7 mouse cellular contexts compared by ENCODE assay signal in genomic region chr11:116101931-116102381, GRCm38 (mm10). TPM values are rescaled to one million over a fixed set of nuclear protein-coding genes. Genes with fewer than 3 reads are reported as not detected.
DNase-seq lines count a peak whose midpoint lies in the region; ATAC-seq and TF ChIP-seq lines count a peak whose summit lies in the region.

No protein-coding gene starts in this region.

- peak; percentile 81 to 91 for DNase-seq in heart, adult 18-20 months
- peak; percentile 75 for DNase-seq in kidney, adult 18-20 months
- no peak for DNase-seq in lung, postnatal 0 days (ENCODE audit: low spot score)
- DNase-seq in cerebellum, postnatal 36 days = no peak
- no peak for DNase-seq in thymus, postnatal 4 days

- no peaks in the 10 kb centered on the region for H3K9me3 ChIP-seq in ES-Bruce4 (replicated peaks; ENCODE audit: control insufficient read depth, insufficient read depth, low read length, poor library complexity, severe bottlenecking)
- H3K9me3 ChIP-seq in lung, postnatal 0 days (ENCODE audit: low read length) = no peaks in the 10 kb centered on the region

- H3K36me3 ChIP-seq in ES-Bruce4 (ENCODE audit: control insufficient read depth, insufficient read depth, low read length, poor library complexity, severe bottlenecking) = no peaks in the 10 kb centered on the region
- 0 out of 2 replicates have a peak, but pooled peaks cover 6% of the 10 kb centered on the region for H3K36me3 ChIP-seq in lung, postnatal 0 days (ENCODE audit: insufficient read depth, low read length)

- peak; percentile 42 for ATAC-seq in lung, postnatal 0 days

- H3K4me2 ChIP-seq in lung, postnatal 0 days (replicated peaks; ENCODE audit: low read depth, low read length) = no peak overlapping the region; the same call in 1 of the 2 replicates

- H3K4me3 ChIP-seq in ES-Bruce4 (ENCODE audit: low read depth, low read length) = no peak overlapping the region
- no peak overlapping the region for H3K4me3 ChIP-seq in bone marrow, adult 2 months (replicated peaks; ENCODE audit: control insufficient read depth, low read depth, low read length)
- H3K4me3 ChIP-seq in lung, postnatal 0 days (ENCODE audit: low read depth, low read length) = no peak overlapping the region

- TF ChIP-seq EP300 in ES-Bruce4 (IDR thresholded peaks at IDR 0.05; ENCODE audit: insufficient read depth, low read depth, low read length) = 0 out of 2 replicates have a peak, but pooled peaks have one; percentile 35
- TF ChIP-seq EP300 in lung, postnatal 0 days (IDR thresholded peaks at IDR 0.05) = no peak

- no peak for TF ChIP-seq CTCF in ES-Bruce4 (IDR thresholded peaks at IDR 0.05; ENCODE audit: low read depth, low read length)
- TF ChIP-seq CTCF in bone marrow, adult 2 months (IDR thresholded peaks at IDR 0.05; ENCODE audit: control insufficient read depth, insufficient read depth, low read length) = no peak
- peak; percentile 17 for TF ChIP-seq CTCF in lung, postnatal 0 days (IDR thresholded peaks at IDR 0.05)

- 32% methylated on average over 11 of the region's 11 CpGs for WGBS in bone marrow, adult 2 months
- WGBS in lung, postnatal 0 days = 13% methylated on average over 11 of the region's 11 CpGs

- H3K9ac ChIP-seq in ES-Bruce4 (ENCODE audit: low read depth, poor library complexity, severe bottlenecking) = peak overlapping the region; percentile 32
- no peak overlapping the region for H3K9ac ChIP-seq in lung, postnatal 0 days (replicated peaks; ENCODE audit: low read depth)

- peak overlapping the region; percentile 82 for H3K27ac ChIP-seq in ES-Bruce4 (ENCODE audit: insufficient read depth, low read length)
- peak overlapping the region; percentile 36 for H3K27ac ChIP-seq in bone marrow, adult 2 months (ENCODE audit: control insufficient read depth, insufficient read depth, low read depth, low read length, poor library complexity)
- peak overlapping the region; percentile 55 for H3K27ac ChIP-seq in lung, postnatal 0 days (ENCODE audit: low read length)

- no peak for TF ChIP-seq POLR2A in ES-Bruce4 (IDR thresholded peaks at IDR 0.05; ENCODE audit: insufficient read depth, low read length)
- no peak; the same call in 1 of the 2 replicates for TF ChIP-seq POLR2A in bone marrow, adult 2 months (IDR thresholded peaks at IDR 0.05; ENCODE audit: borderline replicate concordance, control insufficient read depth, low read depth, low read length)

- peaks cover 16% of the 10 kb centered on the region for H3K4me1 ChIP-seq in ES-Bruce4 (ENCODE audit: control insufficient read depth, insufficient read depth, low read length)
- no peaks in the 10 kb centered on the region; the same call in none of the 2 replicates for H3K4me1 ChIP-seq in bone marrow, adult 2 months (ENCODE audit: control insufficient read depth, insufficient read depth, low read length)
- peaks cover 16% of the 10 kb centered on the region for H3K4me1 ChIP-seq in lung, postnatal 0 days (ENCODE audit: insufficient read depth, low read depth, low read length)

- no peaks in the 10 kb centered on the region for H3K27me3 ChIP-seq in ES-Bruce4 (ENCODE audit: control insufficient read depth, insufficient read depth, low read length, poor library complexity, severe bottlenecking)
- H3K27me3 ChIP-seq in lung, postnatal 0 days (replicated peaks; ENCODE audit: insufficient read depth, low read length) = no peaks in the 10 kb centered on the region

RNA-seq across cellular contexts. Expression of gene Wbp2, which starts 15.2 kb away (rescaled TPM):
- 179 and 198 TPM in 2 replicates for polyA plus RNA-seq in ES-Bruce4 (2011; ENCODE audit: insufficient read depth, insufficient read length, low read depth, missing spikeins)
- polyA plus RNA-seq in bone marrow, adult 2 months (2011; ENCODE audit: insufficient read depth, insufficient read length, low replicate concordance, missing spikeins) = 55.0 and 68.0 TPM in 2 replicates
- 100 to 1,000 TPM in 1 of 2 experiments, 10 to 100 TPM in 1; 93.3 to 109 TPM for total RNA-seq in heart, adult 18-20 months (2021)
- 84.8 and 108 TPM in 2 replicates for polyA plus RNA-seq in lung, postnatal 0 days (2015; fragmentation: Nextera tagmentation; extraction: Ambion mirVana)

RNA-seq across cellular contexts. Expression of gene Unc13d, which starts 24.2 kb away (rescaled TPM):
- 4.7 and 5.7 TPM in 2 replicates for polyA plus RNA-seq in ES-Bruce4 (2011; ENCODE audit: insufficient read depth, insufficient read length, low read depth, missing spikeins)
- 31.2 and 63.0 TPM in 2 replicates for polyA plus RNA-seq in bone marrow, adult 2 months (2011; ENCODE audit: insufficient read depth, insufficient read length, low replicate concordance, missing spikeins)
- 1 to 10 TPM in 1 of 2 experiments, under 1 TPM in 1; 0.42 to 2.0 TPM for total RNA-seq in heart, adult 18-20 months (2021)
- polyA plus RNA-seq in lung, postnatal 0 days (2015; fragmentation: Nextera tagmentation; extraction: Ambion mirVana) = 14.9 and 25.3 TPM in 2 replicates

RNA-seq across cellular contexts. Expression of gene Trim47, which starts 25.1 kb away (rescaled TPM):
- 3.9 and 7.1 TPM in 2 replicates for polyA plus RNA-seq in ES-Bruce4 (2011; ENCODE audit: insufficient read depth, insufficient read length, low read depth, missing spikeins)
- polyA plus RNA-seq in bone marrow, adult 2 months (2011; ENCODE audit: insufficient read depth, insufficient read length, low replicate concordance, missing spikeins) = 3.1 and 8.9 TPM in 2 replicates
- total RNA-seq in heart, adult 18-20 months (2021) = 10 to 100 TPM; 24.7 to 27.6 TPM
- polyA plus RNA-seq in lung, postnatal 0 days (2015; fragmentation: Nextera tagmentation; extraction: Ambion mirVana) = 26.3 and 28.8 TPM in 2 replicates

RNA-seq across cellular contexts. Expression of gene Trim65, which starts 29.0 kb away (rescaled TPM):
- polyA plus RNA-seq in ES-Bruce4 (2011; ENCODE audit: insufficient read depth, insufficient read length, low read depth, missing spikeins) = 0.78 and 1.2 TPM in 2 replicates
- 5.2 and 8.2 TPM in 2 replicates for polyA plus RNA-seq in bone marrow, adult 2 months (2011; ENCODE audit: insufficient read depth, insufficient read length, low replicate concordance, missing spikeins)
- 10 to 100 TPM in 1 of 2 experiments, 1 to 10 TPM in 1; 9.6 to 10.5 TPM for total RNA-seq in heart, adult 18-20 months (2021)
- polyA plus RNA-seq in lung, postnatal 0 days (2015; fragmentation: Nextera tagmentation; extraction: Ambion mirVana) = 3.9 TPM in 2 replicates

RNA-seq across cellular contexts. Expression of gene Mrpl38, which starts 36.7 kb away (rescaled TPM):
- 69.3 and 71.6 TPM in 2 replicates for polyA plus RNA-seq in ES-Bruce4 (2011; ENCODE audit: insufficient read depth, insufficient read length, low read depth, missing spikeins)
- polyA plus RNA-seq in bone marrow, adult 2 months (2011; ENCODE audit: insufficient read depth, insufficient read length, low replicate concordance, missing spikeins) = 28.0 and 38.3 TPM in 2 replicates
- 10 to 100 TPM; 56.8 to 66.1 TPM for total RNA-seq in heart, adult 18-20 months (2021)
- 44.1 and 45.9 TPM in 2 replicates for polyA plus RNA-seq in lung, postnatal 0 days (2015; fragmentation: Nextera tagmentation; extraction: Ambion mirVana)

Comparison
In these comparisons a context has a peak if more than half of its experiments do, and no peak if none do; other contexts are left out.
1. DNase-seq: peak in heart, adult 18-20 months (2 of 2) and kidney, adult 18-20 months (single experiment); none in lung, postnatal 0 days (single experiment), cerebellum, postnatal 36 days (0 of 2) and thymus, postnatal 4 days (single experiment).
2. Peak in every context shown above with its lines, with median percentiles within 50 percentile points of each other: H3K27ac ChIP-seq.